Mouse (Mus musculus) stomach, postnatal 0 days (tissue): ENCODE measurements at regions not wholly inside any gene's neighbourhood (a gene's known extent, or its start where the extent isn't known, plus 50 kb on each side); places are given as distances from the start of the nearest gene placed in this dataset.

Experiments
- ATAC-seq: fragments of 200-750 bp; cut with Nextera tagmentation; 2 replicates; pipeline ENCODE4 v1.8.0; 2017; ENCODE audit not compliant: low FRiP score, low TSS enrichment
- DNase-seq: peaks from one replicate; pipeline ENCODE4 v3.0.0-alpha.2; 2016; ENCODE audit warnings: low spot score
- H3K27ac ChIP-seq: fragments of 300-500 bp; sonication (generic); replicated peaks from 2 replicates; pipeline ENCODE4 v1.5.1; 2014; ENCODE audit warnings: mild to moderate bottlenecking, control low read depth
- H3K27me3 ChIP-seq: fragments of 300-500 bp; sonication (generic); 2 replicates; pipeline ENCODE4 v1.6.1; 2014; ENCODE audit warnings: low read length; ENCODE audit not compliant: control insufficient read depth, insufficient read depth
- H3K36me3 ChIP-seq: fragments of 300-500 bp; sonication (generic); 2 replicates; pipeline ENCODE4 v1.6.1; 2014; ENCODE audit warnings: low read length, mixed read lengths; ENCODE audit not compliant: control insufficient read depth, insufficient read depth
- H3K4me1 ChIP-seq: fragments of 300-500 bp; sonication (generic); replicated peaks from 2 replicates; pipeline ENCODE4 v1.6.1; 2014; ENCODE audit warnings: antibody characterized with exemption; ENCODE audit not compliant: control insufficient read depth, insufficient read depth
- H3K4me2 ChIP-seq: fragments of 300-500 bp; sonication (generic); replicated peaks from 2 replicates; pipeline ENCODE4 v1.6.1; 2014; ENCODE audit warnings: low read depth, mild to moderate bottlenecking, control low read depth, moderate library complexity
- H3K4me3 ChIP-seq: fragments of 300-500 bp; sonication (generic); 2 replicates; pipeline ENCODE4 v1.5.1; 2014; ENCODE audit warnings: low read depth, low read length, control low read depth
- H3K9ac ChIP-seq: fragments of 300-500 bp; sonication (generic); 2 replicates; pipeline ENCODE4 v1.6.1; 2014; ENCODE audit warnings: mild to moderate bottlenecking, low read length, control low read depth, mixed read lengths
- H3K9me3 ChIP-seq: fragments of 300-500 bp; sonication (generic); 2 replicates; pipeline ENCODE4 v1.6.1; 2016; ENCODE audit warnings: low read length; ENCODE audit not compliant: control insufficient read depth
- CTCF ChIP-seq: IDR thresholded peaks from 2 replicates; pipeline ENCODE4 v1.5.1; 2016; ENCODE audit warnings: antibody characterized with exemption, low read depth, mild to moderate bottlenecking, moderate library complexity
- EP300 ChIP-seq: optimal IDR thresholded peaks from 2 replicates; pipeline ENCODE3; 2016; ENCODE audit warnings: antibody characterized with exemption
- WGBS: fragments of 180-500 bp; shearing (Covaris S2); extraction: QIAGEN DNeasy Blood & Tissue Kit; methylation state at CpG from one replicate; pipeline ENCODE4 v1.1.7; 2014; 5-methylcytosine and 5-hydroxymethylcytosine counted together

DNA sequence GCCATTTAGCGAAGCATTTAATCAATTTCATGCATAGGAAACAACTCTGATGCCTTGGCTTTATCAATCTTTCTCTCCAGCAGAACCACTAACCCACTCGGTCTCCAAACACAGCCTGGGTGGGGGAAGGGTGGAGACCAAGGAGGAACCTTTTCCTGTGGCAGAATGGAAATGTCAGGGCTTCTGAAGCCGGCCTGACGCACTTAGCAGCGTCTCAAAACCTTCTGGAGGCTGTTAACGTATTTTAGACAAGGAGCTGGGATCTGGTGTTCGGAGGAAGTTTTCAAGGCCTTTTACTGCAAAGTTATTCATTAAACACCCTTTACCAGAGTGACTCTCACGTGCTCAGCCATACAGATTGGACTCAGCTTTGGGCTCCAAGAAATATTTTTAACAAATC lies 67.3 kb upstream of the Nr2f2 start:
- Histone ChIP-seq H3K27me3 (no peaks in the 10 kb centered on the region), H3K27ac (no peak overlapping the region), H3K9me3 (no peaks in the 10 kb centered on the region), H3K4me3 (no peak overlapping the region), H3K4me2 (no peak overlapping the region), H3K36me3 (no peaks in the 10 kb centered on the region), H3K4me1 (peaks cover 2% of the 10 kb centered on the region; the same call in 1 of the 2 replicates), H3K9ac (no peak overlapping the region)
- ATAC-seq (no peak), DNase-seq (no peak)
- WGBS, result 20% methylated on average over 8 of the region's 8 CpGs
- no peak for TF ChIP-seq CTCF
- no peak for TF ChIP-seq EP300

DNA sequence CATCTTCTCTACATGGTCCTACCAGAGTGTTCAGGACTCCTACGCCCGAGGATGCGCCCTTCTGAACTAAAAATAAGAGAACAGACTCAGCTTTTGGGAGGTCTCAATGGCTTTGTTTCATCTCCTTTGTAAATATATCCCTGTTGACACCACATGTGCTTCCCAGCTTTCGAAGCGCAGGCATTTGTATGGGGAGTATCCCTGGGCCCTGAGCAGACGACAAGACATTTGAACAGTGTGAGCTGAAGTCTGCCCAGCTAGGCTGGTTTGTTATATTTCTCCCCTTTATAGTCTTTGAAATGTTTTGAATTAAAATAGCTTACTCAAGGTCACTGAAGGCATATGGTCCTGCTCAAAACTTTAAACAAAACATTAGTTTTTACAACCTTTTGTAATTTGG lies 66.8 kb upstream of the Nr2f2 start:
- Histone ChIP-seq H3K9me3 (no peaks in the 10 kb centered on the region), H3K9ac (no peak overlapping the region), H3K4me2 (no peak overlapping the region), H3K4me1 (peaks cover 2% of the 10 kb centered on the region; the same call in 1 of the 2 replicates), H3K4me3 (no peak overlapping the region), H3K27ac (no peak overlapping the region), H3K36me3 (no peaks in the 10 kb centered on the region), H3K27me3 (no peaks in the 10 kb centered on the region)
- ATAC-seq (no peak), DNase-seq (no peak)
- WGBS, result 63% methylated on average over 6 of the region's 6 CpGs
- TF ChIP-seq CTCF (no peak), EP300 (no peak)

DNA sequence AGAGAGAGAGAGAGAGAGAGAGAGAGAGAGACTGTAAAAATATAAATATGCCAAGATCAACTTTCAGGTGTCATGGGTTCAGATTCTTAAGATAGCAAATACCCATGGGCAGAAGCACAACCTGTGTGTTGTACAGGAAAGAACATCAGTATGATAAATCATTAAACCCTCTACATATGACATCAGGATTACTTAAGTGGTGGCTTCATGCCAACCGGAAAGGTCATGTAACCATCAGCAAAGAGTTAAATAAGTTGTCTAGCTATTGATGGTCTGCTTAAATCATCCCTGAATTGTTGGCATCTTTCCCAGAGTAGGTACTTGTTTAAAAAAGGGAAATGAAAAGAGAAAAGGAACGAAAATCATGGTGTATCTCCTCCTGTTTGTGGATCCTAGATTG lies 65.2 kb upstream of the Nr2f2 start:
- no peak overlapping the region for H3K4me2 ChIP-seq
- ATAC-seq, result no peak
- no peak overlapping the region for H3K9ac ChIP-seq
- H3K4me3 ChIP-seq, result no peak overlapping the region
- peaks cover 2% of the 10 kb centered on the region; the same call in 1 of the 2 replicates for H3K4me1 ChIP-seq
- WGBS, result 55% methylated on average over 2 of the region's 2 CpGs
- H3K27me3 ChIP-seq, result no peaks in the 10 kb centered on the region
- H3K27ac ChIP-seq, result no peak overlapping the region
- TF ChIP-seq CTCF (no peak), EP300 (no peak)
- no peak for DNase-seq
- H3K36me3 ChIP-seq, result no peaks in the 10 kb centered on the region
- H3K9me3 ChIP-seq, result no peaks in the 10 kb centered on the region

DNA sequence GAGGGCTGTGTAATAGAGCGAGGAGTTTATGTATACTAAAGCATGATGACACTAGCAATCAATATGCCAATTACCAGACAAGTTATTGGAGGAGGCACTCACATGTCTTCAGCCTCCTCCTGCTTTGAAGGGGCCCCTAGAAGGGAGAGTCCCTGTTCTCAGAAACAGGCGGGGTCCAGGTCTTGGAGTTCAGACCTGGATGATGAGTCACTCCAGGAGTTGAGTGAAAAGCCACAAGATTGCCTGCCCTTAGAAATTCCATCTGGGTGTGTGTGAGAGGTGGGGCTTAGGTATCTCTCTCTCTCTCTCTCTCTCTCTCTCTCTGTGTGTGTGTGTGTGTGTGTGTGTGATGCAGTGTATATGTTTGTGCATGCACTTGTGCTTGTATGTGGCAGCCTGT lies 62.8 kb upstream of the Nr2f2 start:
- WGBS, result 36% methylated on average over 2 of the region's 2 CpGs
- TF ChIP-seq CTCF (no peak), EP300 (no peak)
- peak; percentile 73 for DNase-seq
- H3K4me3 ChIP-seq, result no peak overlapping the region
- no peak overlapping the region for H3K9ac ChIP-seq
- no peaks in the 10 kb centered on the region for H3K27me3 ChIP-seq
- peaks cover 2% of the 10 kb centered on the region; the same call in 1 of the 2 replicates for H3K4me1 ChIP-seq
- H3K36me3 ChIP-seq, result no peaks in the 10 kb centered on the region
- 0 out of 2 replicates have a peak overlapping the region, but pooled peaks have one; percentile 20 for H3K27ac ChIP-seq
- peak; percentile 97 for ATAC-seq
- H3K9me3 ChIP-seq, result no peaks in the 10 kb centered on the region
- H3K4me2 ChIP-seq, result no peak overlapping the region

DNA sequence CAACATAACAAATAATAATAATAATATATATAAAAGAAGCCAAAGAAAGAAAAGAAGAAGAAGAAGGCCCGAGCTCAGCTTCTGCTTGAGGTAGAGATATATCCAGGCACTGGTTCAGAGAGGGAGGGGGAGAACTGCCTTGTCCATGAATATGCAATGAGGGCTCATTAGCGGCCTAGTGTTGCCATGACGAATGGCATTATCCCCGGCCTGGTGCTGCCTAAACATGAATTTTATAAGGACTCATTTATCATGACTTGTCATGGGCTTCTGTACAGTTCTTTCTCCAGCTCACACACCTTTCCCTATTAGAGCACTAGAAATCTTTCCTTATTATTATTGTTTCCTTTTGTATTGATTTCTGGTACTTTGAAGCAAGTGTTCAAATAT lies 57.7 kb upstream of the Nr2f2 start:
- no peaks in the 10 kb centered on the region for H3K27me3 ChIP-seq
- 0 out of 2 replicates have a peak, but pooled peaks cover 2% of the 10 kb centered on the region for H3K4me1 ChIP-seq
- H3K4me2 ChIP-seq, result no peak overlapping the region
- WGBS, result 54% methylated on average over 4 of the region's 4 CpGs
- H3K36me3 ChIP-seq, result no peaks in the 10 kb centered on the region
- DNase-seq (no peak), ATAC-seq (no peak)
- H3K4me3 ChIP-seq, result no peak overlapping the region
- no peak for TF ChIP-seq CTCF
- TF ChIP-seq EP300, result no peak
- H3K27ac ChIP-seq, result no peak overlapping the region
- H3K9ac ChIP-seq, result no peak overlapping the region
- H3K9me3 ChIP-seq, result no peaks in the 10 kb centered on the region

DNA sequence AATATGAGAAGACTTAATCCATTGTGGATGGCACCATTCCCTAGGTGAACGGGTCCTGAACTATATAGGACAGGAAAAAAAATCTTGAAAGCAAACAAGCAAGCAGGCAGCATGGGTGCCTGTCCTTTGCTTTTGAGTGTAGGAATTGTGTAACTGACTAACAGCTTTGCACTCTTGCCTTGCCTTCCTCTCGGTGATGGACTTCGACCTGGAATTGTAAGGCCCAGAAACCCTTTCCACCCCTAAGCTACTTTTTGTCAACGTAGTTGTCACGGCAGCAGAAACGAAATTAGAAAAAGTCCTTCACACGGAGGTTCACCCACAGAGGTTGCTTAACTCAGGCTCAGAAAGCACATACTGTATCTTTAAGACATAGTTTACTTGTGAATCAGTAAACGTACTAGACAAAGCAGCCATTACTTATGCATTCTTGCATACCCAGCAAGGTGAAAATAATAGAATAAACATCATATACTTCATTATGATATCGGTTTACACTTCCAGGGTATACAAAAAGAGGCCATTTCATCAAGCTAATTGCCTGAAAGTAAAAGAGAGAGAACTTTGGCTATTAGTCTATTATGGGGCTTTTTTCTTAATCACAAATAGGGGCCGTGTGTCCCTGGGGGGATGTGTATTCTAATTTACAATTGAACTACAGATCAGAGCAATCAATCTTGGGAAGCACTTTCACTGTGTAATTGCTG lies 57.1 kb upstream of the Nr2f2 start:
- peak; percentile 26; the same call in 1 of the 2 replicates for ATAC-seq
- Histone ChIP-seq H3K4me2 (no peak overlapping the region), H3K36me3 (no peaks in the 10 kb centered on the region), H3K4me3 (no peak overlapping the region), H3K9me3 (no peaks in the 10 kb centered on the region), H3K27me3 (no peaks in the 10 kb centered on the region), H3K9ac (no peak overlapping the region), H3K27ac (no peak overlapping the region), H3K4me1 (no peaks in the 10 kb centered on the region)
- 65% methylated on average over 10 of the region's 10 CpGs for WGBS
- DNase-seq, result no peak
- TF ChIP-seq CTCF (no peak), EP300 (no peak)
